Mouse (Mus musculus) kidney, embryonic 15.5 days (tissue): ENCODE measurements around the gene Nrl. TPM values are rescaled to one million over a fixed set of nuclear protein-coding genes. Genes with fewer than 3 reads are reported as not detected.

Source experiments
- ATAC-seq: fragments of 200-750 bp; cut with Nextera tagmentation; replicated peaks from 2 replicates; pipeline ENCODE4 v1.8.0; 2017; ENCODE audit warnings: moderate TSS enrichment; ENCODE audit not compliant: low FRiP score
- H3K27ac ChIP-seq: fragments of 300-500 bp; sonication (generic); 2 replicates; pipeline ENCODE4 v1.5.1; 2015; ENCODE audit warnings: mild to moderate bottlenecking, inconsistent platforms
- H3K27me3 ChIP-seq: fragments of 300-500 bp; sonication (generic); 2 replicates; pipeline ENCODE4 v1.6.1; 2015; ENCODE audit warnings: inconsistent platforms
- H3K36me3 ChIP-seq: fragments of 300-500 bp; sonication (generic); 2 replicates; pipeline ENCODE4 v1.6.1; 2015; ENCODE audit warnings: inconsistent platforms
- H3K4me1 ChIP-seq: fragments of 300-500 bp; sonication (generic); 2 replicates; pipeline ENCODE4 v1.6.1; 2015; ENCODE audit warnings: inconsistent platforms
- H3K4me2 ChIP-seq: fragments of 300-500 bp; sonication (generic); 2 replicates; pipeline ENCODE4 v1.6.1; 2015; ENCODE audit warnings: moderate library complexity, mild to moderate bottlenecking, inconsistent platforms
- H3K4me3 ChIP-seq: fragments of 300-500 bp; sonication (generic); replicated peaks from 2 replicates; pipeline ENCODE4 v1.5.1; 2015; ENCODE audit warnings: mild to moderate bottlenecking, inconsistent platforms
- H3K9ac ChIP-seq: fragments of 300-500 bp; sonication (generic); 2 replicates; pipeline ENCODE4 v1.6.1; 2015; ENCODE audit warnings: mild to moderate bottlenecking, inconsistent platforms
- H3K9me3 ChIP-seq: fragments of 300-500 bp; sonication (generic); replicated peaks from 2 replicates; pipeline ENCODE4 v1.6.1; 2016; ENCODE audit warnings: inconsistent platforms
- WGBS: fragments of 180-500 bp; shearing (Covaris S2); methylation state at CpG from one replicate; pipeline ENCODE4 v1.1.7; 2015; ENCODE audit warnings: mixed read lengths; 5-methylcytosine and 5-hydroxymethylcytosine counted together
- polyA plus RNA-seq: library from polyadenylated mRNA; unstranded; fragments of >200 nt; fragmentation: Nextera tagmentation; extraction: Ambion mirVana; gene quantifications from 2 replicates; pipeline ENCODE4 v1.2.1, GENCODE M21; 2015

Gene Nrl
- polyA plus RNA-seq, 1 experiment from 2014 or later, result not detected

- WGBS, result 72% methylated on average over 16 of the region's 16 CpGs
- ATAC-seq, result no peak
- Histone ChIP-seq H3K4me2 (no peak overlapping the region), H3K9me3 (no peaks in the 10 kb centered on the region), H3K4me3 (no peak overlapping the region), H3K9ac (no peak overlapping the region), H3K27me3 (no peaks in the 10 kb centered on the region), H3K36me3 (no peaks in the 10 kb centered on the region), H3K4me1 (peaks cover 10% of the 10 kb centered on the region), H3K27ac (no peak overlapping the region)
These were observed 27.9 kb downstream of the Nrl start for GRCm38 (mm10) chr14:55496761-55497448.

- Histone ChIP-seq H3K27ac (no peak overlapping the region), H3K36me3 (no peaks in the 10 kb centered on the region), H3K9ac (no peak overlapping the region), H3K4me3 (no peak overlapping the region), H3K4me2 (no peak overlapping the region), H3K9me3 (no peaks in the 10 kb centered on the region), H3K27me3 (no peaks in the 10 kb centered on the region), H3K4me1 (peaks cover 21% of the 10 kb centered on the region)
- WGBS, result 79% methylated on average over 20 of the region's 20 CpGs
- no peak for ATAC-seq
These were observed 29.1 kb downstream of the Nrl start for GRCm38 (mm10) chr14:55495509-55496240.

DNA sequence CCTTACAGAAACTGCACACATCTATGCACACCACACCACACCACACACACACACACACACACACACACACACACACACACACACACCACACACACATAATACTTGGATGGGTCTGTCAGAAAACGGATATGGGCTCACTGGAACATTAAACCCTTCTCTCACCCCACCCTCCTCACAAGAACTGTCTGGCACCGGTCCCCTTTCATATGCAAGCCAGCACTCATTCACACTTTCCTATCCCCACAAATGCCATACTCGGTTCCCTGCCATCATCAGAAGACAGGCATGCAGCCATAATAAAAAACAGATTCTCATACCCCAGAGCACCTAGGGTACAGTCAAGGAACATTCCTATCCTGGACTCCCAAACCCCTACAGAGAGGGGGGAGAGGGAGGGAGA is 32.7 kb downstream of the Nrl start:
- Histone ChIP-seq H3K9ac (no peak overlapping the region), H3K27me3 (no peaks in the 10 kb centered on the region), H3K9me3 (no peaks in the 10 kb centered on the region), H3K4me2 (peak overlapping the region; percentile 99), H3K4me1 (peaks cover 25% of the 10 kb centered on the region), H3K36me3 (peaks cover 18% of the 10 kb centered on the region), H3K27ac (no peak overlapping the region), H3K4me3 (peak overlapping the region; percentile 80; the same call in 1 of the 2 replicates)
- WGBS, result 39% methylated on average over 3 of the region's 3 CpGs
- no peak for ATAC-seq

DNA sequence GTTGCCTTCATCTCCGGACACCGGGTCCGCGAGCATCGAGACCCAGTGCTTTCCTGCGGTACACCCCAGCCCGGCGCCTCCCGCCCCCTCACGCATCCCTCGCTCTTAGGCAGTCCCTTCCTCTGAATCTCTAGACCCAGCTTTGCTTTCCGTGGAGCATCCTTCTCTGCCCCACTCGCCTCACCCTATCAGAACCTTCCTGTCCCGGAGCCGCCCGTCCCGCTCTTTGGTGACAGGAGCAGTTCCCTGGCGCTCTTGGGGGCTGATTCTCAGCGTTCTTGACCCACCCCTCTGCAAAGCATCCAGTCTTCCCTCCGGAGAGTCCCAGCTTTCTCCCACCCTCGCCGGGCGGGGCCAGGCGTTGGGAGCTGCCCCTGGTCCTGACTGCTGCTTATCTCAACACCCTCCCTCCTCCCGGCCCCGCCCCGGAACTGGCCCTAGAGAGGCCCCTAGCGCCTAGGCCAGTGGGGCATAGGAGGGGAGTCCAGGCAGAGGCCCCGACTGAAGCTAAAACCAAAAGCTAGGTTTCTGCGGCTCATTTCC is 33.4 kb downstream of the Nrl start:
- Histone ChIP-seq H3K4me2 (peak overlapping the region; percentile 99), H3K4me3 (peak overlapping the region; percentile 80), H3K27me3 (no peaks in the 10 kb centered on the region), H3K9me3 (no peaks in the 10 kb centered on the region), H3K9ac (peak overlapping the region; percentile 63), H3K27ac (peak overlapping the region; percentile 82), H3K36me3 (peaks cover 25% of the 10 kb centered on the region), H3K4me1 (peaks cover 21% of the 10 kb centered on the region)
- ATAC-seq, result peak; percentile 84
- 0% methylated on average over 27 of the region's 30 CpGs for WGBS

- H3K27ac ChIP-seq, result peak within 1 kb of the TSS; percentile 82
- peak within 1 kb of the TSS; percentile 63 for H3K9ac ChIP-seq
- peaks cover 21% of the 10 kb centered on the region for H3K4me1 ChIP-seq
- H3K4me2 ChIP-seq, result peak within 1 kb of the TSS; percentile 99
- no peaks in the 10 kb centered on the region for H3K9me3 ChIP-seq
- WGBS, result under 1% methylated on average over 66 of the region's 68 CpGs
- no peaks in the 10 kb centered on the region for H3K27me3 ChIP-seq
- peak; percentile 86 for ATAC-seq
- H3K4me3 ChIP-seq, result peak within 1 kb of the TSS; percentile 80
- peaks cover 31% of the 10 kb centered on the region for H3K36me3 ChIP-seq
These were observed 34.2 kb downstream of the Nrl start, which contains the start of gene Carmil3 for GRCm38 (mm10) chr14:55490361-55491201. Gene Carmil3 (plus strand): TSS chr14:55490651.

DNA sequence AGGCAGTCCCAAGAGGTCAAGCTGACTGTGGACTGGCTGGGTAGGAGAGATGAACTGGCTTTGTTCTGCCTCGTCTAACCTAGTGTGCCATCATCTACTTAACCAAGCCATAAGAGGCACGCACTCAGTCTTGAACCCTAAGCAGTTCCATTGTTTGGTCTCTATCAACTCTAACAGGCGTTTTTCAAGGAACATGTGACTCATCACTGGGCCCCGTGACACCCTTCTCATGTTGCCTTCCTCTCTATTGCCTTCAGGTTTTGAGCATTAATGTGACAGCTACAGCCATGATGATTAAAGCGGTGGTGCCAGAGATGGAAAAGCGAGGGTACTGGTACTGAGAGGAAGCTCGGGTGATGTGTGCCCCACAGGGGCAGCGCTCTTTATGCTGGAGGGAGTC is 37.9 kb downstream of the Nrl start:
- peaks cover 23% of the 10 kb centered on the region for H3K4me1 ChIP-seq
- H3K4me2 ChIP-seq, result no peak overlapping the region
- ATAC-seq, result no peak
- WGBS, result 88% methylated on average over 8 of the region's 8 CpGs
- peaks cover 38% of the 10 kb centered on the region for H3K36me3 ChIP-seq
- H3K4me3 ChIP-seq, result no peak overlapping the region
- H3K27me3 ChIP-seq, result no peaks in the 10 kb centered on the region
- H3K9ac ChIP-seq, result no peak overlapping the region
- no peaks in the 10 kb centered on the region for H3K9me3 ChIP-seq
- H3K27ac ChIP-seq, result no peak overlapping the region

DNA sequence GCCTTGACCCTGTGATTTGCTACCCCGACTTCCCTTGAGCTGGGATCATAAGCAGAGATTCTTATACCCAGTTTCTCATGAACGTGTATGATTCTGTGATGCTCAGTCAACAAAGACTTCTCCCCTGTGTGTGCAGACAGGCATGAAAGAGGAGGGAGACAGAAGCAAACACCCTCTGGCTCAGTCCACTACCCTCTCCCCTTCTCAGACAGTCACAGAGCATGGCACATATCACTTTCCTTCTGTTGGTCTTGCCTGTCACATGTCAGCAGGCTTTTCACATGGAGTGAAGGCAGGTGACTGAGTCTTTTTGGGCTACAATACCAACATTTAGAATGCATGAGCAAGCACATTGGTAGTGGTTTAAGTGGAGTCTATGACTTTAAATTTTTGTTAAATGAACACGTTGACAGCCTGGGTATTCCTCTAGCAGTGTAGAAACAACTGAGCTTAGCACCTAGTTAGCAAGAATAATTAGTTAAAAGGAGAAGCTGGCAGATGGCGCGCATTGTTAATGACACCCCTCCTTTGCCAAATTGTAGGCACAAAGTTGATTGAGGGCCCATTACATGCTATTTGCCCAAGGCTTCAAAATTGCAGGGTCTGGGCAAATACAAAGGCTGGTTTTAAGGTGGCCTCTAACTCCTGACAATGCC is 40.2 kb downstream of the Nrl start:
- Histone ChIP-seq H3K36me3 (peaks cover 52% of the 10 kb centered on the region), H3K9me3 (no peaks in the 10 kb centered on the region), H3K4me1 (peaks cover 13% of the 10 kb centered on the region; the same call in 1 of the 2 replicates), H3K4me3 (no peak overlapping the region), H3K27ac (no peak overlapping the region), H3K4me2 (no peak overlapping the region), H3K27me3 (no peaks in the 10 kb centered on the region), H3K9ac (no peak overlapping the region)
- WGBS, result 67% methylated on average over 5 of the region's 5 CpGs
- ATAC-seq, result no peak

DNA sequence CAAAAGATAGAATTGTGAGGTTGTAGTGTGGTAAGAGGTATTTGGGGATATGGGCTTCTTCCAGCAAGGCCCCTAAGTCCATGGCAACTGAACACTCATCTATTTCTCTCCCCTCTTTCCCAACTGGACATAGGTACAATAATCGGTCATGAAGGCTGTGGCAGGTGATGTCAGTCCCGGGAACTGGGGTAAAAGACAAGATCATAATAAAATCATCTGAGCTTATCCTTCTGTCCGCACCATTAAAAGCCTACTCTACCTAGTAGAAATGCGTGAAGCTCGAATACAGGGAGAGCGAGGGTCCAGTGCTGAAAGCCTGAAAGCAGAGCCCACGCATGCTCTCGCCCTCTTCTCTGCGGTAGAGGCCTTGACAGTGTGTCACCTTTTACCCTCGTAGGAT is 45.2 kb downstream of the Nrl start:
- Histone ChIP-seq H3K36me3 (peaks cover 17% of the 10 kb centered on the region), H3K27ac (no peak overlapping the region), H3K4me2 (peak overlapping the region; percentile 65), H3K4me3 (peak overlapping the region; percentile 65), H3K9ac (peak overlapping the region; percentile 71; the same call in 1 of the 2 replicates), H3K27me3 (no peaks in the 10 kb centered on the region), H3K9me3 (no peaks in the 10 kb centered on the region), H3K4me1 (peaks cover 20% of the 10 kb centered on the region; the same call in 1 of the 2 replicates)
- ATAC-seq, result no peak
- WGBS, result 89% methylated on average over 10 of the region's 10 CpGs

DNA sequence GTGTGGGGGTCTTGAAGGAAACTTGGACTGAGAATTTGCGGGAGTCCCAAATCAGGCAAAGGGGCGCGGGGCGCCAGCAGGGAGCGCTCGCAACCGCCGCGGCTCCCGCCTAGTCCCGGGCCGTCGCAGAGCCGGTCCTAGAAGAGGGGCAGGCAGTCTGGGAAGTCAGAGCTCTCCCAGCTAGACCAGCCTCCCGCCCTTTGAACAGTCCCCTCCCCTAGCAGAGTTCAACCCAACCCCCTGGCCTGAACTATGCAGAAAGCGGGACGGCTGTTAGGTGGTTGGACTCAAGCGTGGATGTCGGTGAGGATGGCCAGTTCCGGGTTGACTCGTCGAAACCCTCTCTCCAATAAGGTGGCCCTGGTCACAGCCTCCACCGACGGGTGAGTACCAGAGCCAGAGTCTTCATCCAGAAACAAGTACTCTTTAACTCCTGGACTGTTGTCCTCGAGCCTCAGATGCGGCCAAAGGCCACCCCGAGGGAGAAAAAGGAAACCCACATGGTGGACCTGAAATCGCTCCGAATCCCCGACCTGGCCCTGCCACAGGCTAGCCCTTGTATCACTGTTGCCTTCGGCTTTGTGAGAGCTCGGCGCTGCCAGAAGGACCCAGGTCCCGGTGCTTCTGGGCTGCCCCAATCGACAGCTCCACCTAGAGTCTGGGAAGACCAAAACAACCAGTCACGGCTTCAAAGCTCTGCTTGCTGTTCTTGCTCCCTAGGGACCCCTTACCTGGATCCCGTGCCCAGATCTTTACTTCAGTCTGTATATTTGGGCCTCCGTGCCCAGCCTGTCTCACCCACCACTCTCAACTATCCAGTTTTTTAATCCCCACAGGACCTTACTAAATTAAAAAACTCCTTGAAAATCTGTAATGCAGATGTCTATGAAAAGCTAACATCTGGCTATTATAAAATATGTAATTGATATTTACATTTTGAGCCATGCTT is 45.9 kb downstream of the Nrl start, which contains the start of gene Dhrs4:
Gene Dhrs4 (plus strand): TSS at position 108 of the 949 bp plus-strand sequence.
- Histone ChIP-seq H3K9ac (peak within 1 kb of the TSS; percentile 71), H3K4me2 (peak within 1 kb of the TSS; percentile 65), H3K27ac (peak within 1 kb of the TSS; percentile 93), H3K36me3 (peaks cover 17% of the 10 kb centered on the region), H3K4me3 (peak within 1 kb of the TSS; percentile 65), H3K9me3 (no peaks in the 10 kb centered on the region), H3K4me1 (peaks cover 20% of the 10 kb centered on the region; the same call in 1 of the 2 replicates), H3K27me3 (no peaks in the 10 kb centered on the region)
- ATAC-seq, result peak; percentile 99
- WGBS, result under 1% methylated on average over 38 of the region's 38 CpGs

- Histone ChIP-seq H3K4me2 (peak overlapping the region; percentile 65), H3K4me3 (no peak overlapping the region), H3K36me3 (peaks cover 17% of the 10 kb centered on the region), H3K27ac (peak overlapping the region; percentile 93; the same call in 1 of the 2 replicates), H3K27me3 (no peaks in the 10 kb centered on the region), H3K4me1 (peaks cover 20% of the 10 kb centered on the region; the same call in 1 of the 2 replicates), H3K9ac (no peak overlapping the region), H3K9me3 (no peaks in the 10 kb centered on the region)
- 88% methylated on average over 5 of the region's 5 CpGs for WGBS
- ATAC-seq, result no peak
These were observed 47.0 kb downstream of the Nrl start for GRCm38 (mm10) chr14:55477829-55478228.
